Mouse (Mus musculus): ENCODE measurements around the gene Foxe3. TPM values are rescaled to one million over a fixed set of nuclear protein-coding genes. Genes with fewer than 3 reads are reported as not detected.
A peak's percentile ranks its signal among the peaks of the same experiment; 100 is the strongest.
"Not testable (repeated sequence)": the region's sequence is repeated elsewhere in the genome, so short reads cannot be mapped to it uniquely, and the experiment has no call there.

Foxe3 gene
- not detected in 2 replicates for polyA plus RNA-seq (2015; fragmentation: Nextera tagmentation; extraction: Ambion mirVana)

- Histone ChIP-seq H3K27ac (replicated peaks) (no peak within 1 kb of the TSS), H3K36me3 (no peaks in the 10 kb centered on the region), H3K9me3 (no peaks in the 10 kb centered on the region), H3K4me1 (peaks cover 12% of the 10 kb centered on the region), H3K9ac (peak within 1 kb of the TSS; percentile 50), H3K4me3 (peak within 1 kb of the TSS; percentile 56), H3K27me3 (replicated peaks) (peaks cover 94% of the 10 kb centered on the region), H3K4me2 (peak within 1 kb of the TSS; percentile 76)
- WGBS, result 2% methylated on average over 25 of the region's 25 CpGs
- no peak for ATAC-seq (ENCODE audit: extremely low read depth, insufficient number of reproducible peaks, low FRiP score, low TSS enrichment)
Measured at GRCm38 (mm10) chr4:114925917-114926312, at the start of gene Foxe3. Gene Foxe3, minus strand, starts transcription at chr4:114926013.

DNA sequence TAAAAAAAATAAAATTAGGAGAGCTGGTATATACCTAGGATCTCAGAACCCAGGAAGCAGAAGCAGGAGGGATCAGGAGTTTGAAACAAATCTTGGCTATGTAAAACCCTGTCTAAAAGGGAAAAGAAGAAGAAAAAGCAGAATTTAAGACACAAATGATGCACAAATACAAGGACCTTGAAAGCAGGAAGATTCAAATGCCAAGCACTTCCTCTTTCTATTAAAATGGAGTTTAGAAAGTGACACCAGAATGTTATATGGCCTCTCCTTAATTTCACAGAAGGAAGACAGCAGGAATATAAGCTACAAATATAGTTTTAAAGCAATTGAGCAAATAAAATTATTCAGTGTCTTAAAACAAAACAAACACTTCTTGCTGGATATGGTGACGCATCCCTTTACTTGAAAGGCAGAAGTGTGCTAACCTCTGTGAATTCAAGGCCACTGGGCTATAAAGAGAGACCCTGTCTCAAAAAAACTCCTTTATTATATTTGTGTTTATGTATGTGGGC is 47.5 kb upstream of the Foxe3 start:
- no peak for ATAC-seq (ENCODE audit: extremely low read depth, insufficient number of reproducible peaks, low FRiP score, low TSS enrichment)
- Histone ChIP-seq H3K9me3 (no peaks in the 10 kb centered on the region), H3K27ac (replicated peaks) (no peak overlapping the region), H3K9ac (no peak overlapping the region), H3K4me2 (no peak overlapping the region), H3K4me3 (no peak overlapping the region), H3K27me3 (replicated peaks) (no peaks in the 10 kb centered on the region), H3K36me3 (peaks cover 9% of the 10 kb centered on the region), H3K4me1 (no peaks in the 10 kb centered on the region; the same call in 1 of the 2 replicates)
- WGBS, result 91% methylated on average over 1 of the region's 1 CpGs

DNA sequence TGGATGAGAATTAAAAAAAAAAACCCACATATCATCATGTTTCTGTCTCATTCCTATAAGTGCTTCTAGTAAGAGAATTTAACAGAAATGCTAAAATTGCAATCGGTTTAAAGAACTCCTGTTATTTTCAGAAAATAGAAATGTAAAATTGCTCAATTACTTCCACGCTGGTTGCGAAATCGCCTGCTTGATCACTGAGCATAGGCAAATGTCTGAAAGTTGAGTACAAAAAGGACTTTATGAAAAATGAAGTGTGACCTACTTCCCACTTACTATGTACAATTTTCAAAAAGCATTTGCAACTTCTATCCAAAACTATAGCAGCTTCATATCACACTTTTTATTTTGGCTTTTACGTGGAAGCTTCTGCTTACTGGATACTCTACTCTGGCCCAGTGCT is 44.9 kb upstream of the Foxe3 start:
- H3K27me3 ChIP-seq (replicated peaks), result no peaks in the 10 kb centered on the region
- ATAC-seq (ENCODE audit: extremely low read depth, insufficient number of reproducible peaks, low FRiP score, low TSS enrichment), result no peak
- no peaks in the 10 kb centered on the region for H3K9me3 ChIP-seq
- no peak overlapping the region for H3K4me2 ChIP-seq
- no peak overlapping the region for H3K4me3 ChIP-seq
- no peak overlapping the region for H3K9ac ChIP-seq
- H3K4me1 ChIP-seq, result no peaks in the 10 kb centered on the region; the same call in 1 of the 2 replicates
- no peak overlapping the region for H3K27ac ChIP-seq (replicated peaks)
- H3K36me3 ChIP-seq, result peaks cover 35% of the 10 kb centered on the region
- WGBS, result 90% methylated on average over 5 of the region's 5 CpGs

- H3K9me3 ChIP-seq; H3K4me2 ChIP-seq; ATAC-seq (ENCODE audit: extremely low read depth, insufficient number of reproducible peaks, low FRiP score, low TSS enrichment); H3K4me3 ChIP-seq; H3K27me3 ChIP-seq (replicated peaks); H3K4me1 ChIP-seq; H3K9ac ChIP-seq; H3K27ac ChIP-seq (replicated peaks): not testable (repeated sequence)
- 84% methylated on average over 2 of the region's 2 CpGs for WGBS
- peaks cover 51% of the 10 kb centered on the region for H3K36me3 ChIP-seq
Measured at GRCm38 (mm10) chr4:114960881-114961280, 35.1 kb upstream of the Foxe3 start.

DNA sequence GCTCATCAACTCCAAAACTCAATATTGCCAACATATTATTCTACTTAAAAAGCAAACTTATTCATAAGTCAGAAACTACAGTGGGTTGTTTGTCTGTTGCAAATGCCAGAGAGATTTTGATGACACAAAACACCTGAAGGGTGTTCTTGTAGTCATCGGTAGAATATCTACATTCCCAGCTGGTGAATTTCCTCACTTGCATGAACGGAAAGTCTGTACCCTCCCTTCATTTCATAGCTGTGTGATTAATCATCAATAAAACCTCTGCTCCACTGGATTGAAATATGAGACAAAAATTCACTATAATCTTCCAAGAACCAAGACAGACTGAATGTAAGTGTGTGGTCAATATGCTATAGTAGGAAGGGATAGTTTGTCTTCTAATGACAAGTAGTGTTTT is 33.7 kb upstream of the Foxe3 start:
- peaks cover 37% of the 10 kb centered on the region for H3K36me3 ChIP-seq
- no peak overlapping the region for H3K27ac ChIP-seq (replicated peaks)
- H3K4me3 ChIP-seq, result no peak overlapping the region
- H3K9ac ChIP-seq, result no peak overlapping the region
- no peaks in the 10 kb centered on the region for H3K9me3 ChIP-seq
- peaks cover 10% of the 10 kb centered on the region for H3K4me1 ChIP-seq
- no peaks in the 10 kb centered on the region for H3K27me3 ChIP-seq (replicated peaks)
- 70% methylated on average over 2 of the region's 2 CpGs for WGBS
- no peak for ATAC-seq (ENCODE audit: extremely low read depth, insufficient number of reproducible peaks, low FRiP score, low TSS enrichment)
- no peak overlapping the region for H3K4me2 ChIP-seq

DNA sequence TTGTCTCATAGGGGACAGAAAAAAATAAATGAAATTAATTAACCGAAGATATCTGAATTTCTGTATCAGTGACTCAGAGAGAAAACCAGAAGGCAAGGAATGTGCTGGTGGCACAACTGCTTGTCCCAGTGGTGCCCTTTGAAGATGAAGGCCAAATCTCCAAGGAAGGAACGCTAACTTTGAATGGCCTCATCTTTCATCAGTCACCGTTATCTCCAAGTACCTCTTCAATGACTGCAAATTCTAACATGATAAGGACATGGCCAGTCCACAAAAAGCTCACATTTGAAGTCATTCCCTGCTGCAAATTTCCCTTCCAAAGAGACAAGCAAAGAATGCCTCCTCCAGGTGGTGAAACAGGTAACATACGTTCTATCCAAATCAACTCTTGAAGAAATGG is 33.0 kb upstream of the Foxe3 start:
- Histone ChIP-seq H3K4me2 (no peak overlapping the region), H3K27me3 (replicated peaks) (no peaks in the 10 kb centered on the region), H3K9ac (no peak overlapping the region), H3K4me3 (no peak overlapping the region), H3K27ac (replicated peaks) (no peak overlapping the region), H3K36me3 (peaks cover 32% of the 10 kb centered on the region), H3K9me3 (no peaks in the 10 kb centered on the region), H3K4me1 (peaks cover 10% of the 10 kb centered on the region)
- ATAC-seq (ENCODE audit: extremely low read depth, insufficient number of reproducible peaks, low FRiP score, low TSS enrichment), result no peak
- WGBS, result 50% methylated on average over 4 of the region's 4 CpGs

DNA sequence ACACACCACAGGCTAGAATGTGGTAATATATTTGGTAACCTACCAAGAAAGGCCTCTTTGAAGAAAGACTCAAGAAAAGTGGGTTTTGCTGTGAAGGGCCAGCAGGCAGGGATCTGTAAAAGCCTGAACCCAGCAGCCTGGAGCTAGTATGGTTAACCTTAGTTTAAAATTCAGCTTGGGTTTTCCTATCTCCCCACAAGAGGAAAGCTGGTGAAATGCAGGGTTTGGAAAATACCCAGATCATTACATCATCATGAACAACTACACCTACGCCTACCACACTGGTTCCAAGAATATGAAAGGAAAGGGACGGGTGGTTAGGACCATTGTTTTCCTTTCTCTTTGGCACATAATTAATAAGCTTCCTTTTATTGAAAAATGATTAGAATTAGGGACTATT is 32.4 kb upstream of the Foxe3 start:
- Histone ChIP-seq H3K36me3 (peaks cover 31% of the 10 kb centered on the region), H3K27me3 (replicated peaks) (0 out of 2 replicates have a peak, but pooled peaks cover under 1% of the 10 kb centered on the region), H3K4me3 (no peak overlapping the region), H3K4me1 (peaks cover 10% of the 10 kb centered on the region), H3K9me3 (no peaks in the 10 kb centered on the region), H3K9ac (no peak overlapping the region), H3K4me2 (no peak overlapping the region), H3K27ac (replicated peaks) (no peak overlapping the region)
- WGBS, result 70% methylated on average over 2 of the region's 2 CpGs
- ATAC-seq (ENCODE audit: extremely low read depth, insufficient number of reproducible peaks, low FRiP score, low TSS enrichment), result no peak

GRCm38 (mm10) chr4:114957403-114957802 is 31.6 kb upstream of the Foxe3 start:
- H3K36me3 ChIP-seq, result peaks cover 23% of the 10 kb centered on the region
- H3K4me3 ChIP-seq, result no peak overlapping the region
- no peaks in the 10 kb centered on the region for H3K9me3 ChIP-seq
- peaks cover 10% of the 10 kb centered on the region for H3K4me1 ChIP-seq
- no peak overlapping the region for H3K27ac ChIP-seq (replicated peaks)
- H3K4me2 ChIP-seq, result no peak overlapping the region
- 0 out of 2 replicates have a peak, but pooled peaks cover 3% of the 10 kb centered on the region for H3K27me3 ChIP-seq (replicated peaks)
- ATAC-seq (ENCODE audit: extremely low read depth, insufficient number of reproducible peaks, low FRiP score, low TSS enrichment), result no peak
- no peak overlapping the region for H3K9ac ChIP-seq

GRCm38 (mm10) chr4:114953172-114953571 is 27.4 kb upstream of the Foxe3 start:
- WGBS, result 66% methylated on average over 3 of the region's 3 CpGs
- Histone ChIP-seq H3K36me3 (no peaks in the 10 kb centered on the region), H3K4me3 (no peak overlapping the region), H3K9ac (no peak overlapping the region), H3K4me1 (peaks cover under 1% of the 10 kb centered on the region; the same call in 1 of the 2 replicates), H3K27ac (replicated peaks) (no peak overlapping the region), H3K27me3 (replicated peaks) (peaks cover 28% of the 10 kb centered on the region), H3K9me3 (no peaks in the 10 kb centered on the region), H3K4me2 (no peak overlapping the region)
- no peak for ATAC-seq (ENCODE audit: extremely low read depth, insufficient number of reproducible peaks, low FRiP score, low TSS enrichment)

DNA sequence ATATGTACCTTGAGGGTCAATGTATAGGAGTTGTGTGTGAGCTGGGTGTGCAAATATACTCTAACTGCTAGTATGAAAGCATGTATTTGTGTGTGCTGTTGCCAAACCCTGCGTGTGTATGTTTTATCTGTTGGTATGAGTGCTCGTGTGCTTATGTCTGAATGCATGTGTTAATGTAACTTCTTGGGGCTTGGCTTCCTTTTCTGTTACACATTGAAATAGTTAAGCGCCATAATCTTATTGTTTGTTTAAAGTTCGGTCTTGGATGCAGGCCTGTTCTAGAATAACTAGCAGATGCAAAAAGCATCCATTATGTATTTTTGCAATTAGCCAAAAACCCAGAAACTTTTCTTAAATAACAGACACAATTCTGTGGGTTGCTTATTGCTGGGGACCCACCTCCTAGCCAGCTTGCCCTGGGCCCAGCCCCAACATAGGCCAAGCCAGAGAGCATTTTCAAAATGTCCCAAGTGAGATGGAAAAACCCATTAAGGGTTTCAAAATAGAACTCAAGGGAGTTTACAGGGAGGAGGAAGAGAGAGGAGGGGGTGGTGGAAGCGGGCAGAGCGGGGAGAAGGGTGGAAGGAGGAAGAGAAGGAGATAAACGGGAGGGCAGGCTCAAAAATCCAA is 22.2 kb upstream of the Foxe3 start:
- peaks cover 65% of the 10 kb centered on the region for H3K27me3 ChIP-seq (replicated peaks)
- WGBS, result 58% methylated on average over 7 of the region's 7 CpGs
- ATAC-seq (ENCODE audit: extremely low read depth, insufficient number of reproducible peaks, low FRiP score, low TSS enrichment), result no peak

GRCm38 (mm10) chr4:114947395-114947794 is 21.6 kb upstream of the Foxe3 start:
- Histone ChIP-seq H3K36me3 (no peaks in the 10 kb centered on the region), H3K4me1 (no peaks in the 10 kb centered on the region), H3K9me3 (no peaks in the 10 kb centered on the region), H3K9ac (no peak overlapping the region), H3K27me3 (replicated peaks) (peaks cover 71% of the 10 kb centered on the region), H3K4me2 (no peak overlapping the region), H3K4me3 (no peak overlapping the region), H3K27ac (replicated peaks) (no peak overlapping the region)
- WGBS, result 28% methylated on average over 6 of the region's 6 CpGs
- no peak for ATAC-seq (ENCODE audit: extremely low read depth, insufficient number of reproducible peaks, low FRiP score, low TSS enrichment)

More for the DNA sequence above, 22.2 kb upstream of the Foxe3 start:
- Histone ChIP-seq H3K4me3 (no peak overlapping the region), H3K27ac (replicated peaks) (no peak overlapping the region), H3K9ac (no peak overlapping the region), H3K4me1 (no peaks in the 10 kb centered on the region), H3K9me3 (no peaks in the 10 kb centered on the region), H3K4me2 (no peak overlapping the region), H3K36me3 (no peaks in the 10 kb centered on the region)

DNA sequence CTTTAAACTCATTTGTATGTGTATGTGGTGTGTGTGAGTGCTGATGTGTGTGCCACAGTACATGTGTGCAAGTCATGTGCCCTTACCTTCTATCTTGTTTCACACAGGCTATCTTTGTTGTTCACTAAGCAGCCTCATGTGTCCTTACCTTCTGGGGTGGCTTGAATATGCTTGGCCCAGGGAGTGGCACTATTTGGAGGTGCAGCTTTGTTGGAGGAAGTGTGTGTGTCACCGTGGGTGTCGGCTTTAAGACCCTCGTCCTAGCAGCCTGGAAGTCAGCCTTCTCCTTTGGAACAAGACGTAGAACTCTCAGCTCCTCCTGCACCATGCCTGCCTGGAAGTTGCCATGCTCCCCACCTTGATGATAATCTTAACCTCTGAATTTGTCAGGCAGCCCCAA is 20.6 kb upstream of the Foxe3 start:
- Histone ChIP-seq H3K9ac (no peak overlapping the region), H3K4me2 (no peak overlapping the region), H3K36me3 (no peaks in the 10 kb centered on the region), H3K27ac (replicated peaks) (no peak overlapping the region), H3K4me3 (no peak overlapping the region), H3K27me3 (replicated peaks) (peaks cover 77% of the 10 kb centered on the region), H3K4me1 (no peaks in the 10 kb centered on the region), H3K9me3 (no peaks in the 10 kb centered on the region)
- ATAC-seq (ENCODE audit: extremely low read depth, insufficient number of reproducible peaks, low FRiP score, low TSS enrichment), result no peak
- 83% methylated on average over 4 of the region's 4 CpGs for WGBS

All from heart, embryonic 13.5 days (tissue).